Mouse (Mus musculus): Measurements from ENCODE around the gene Prdx5. TPM values are rescaled to one million over a fixed set of nuclear protein-coding genes. Genes with fewer than 3 reads are reported as not detected.

Prdx5 gene
- 130 and 145 TPM in 2 replicates for total RNA-seq (2015; ENCODE audit: low replicate concordance)
- total RNA-seq (2017; ENCODE audit: low replicate concordance): 101 and 126 TPM in 2 replicates

GRCm38 (mm10) chr19:6909507-6910289 lies at the start of gene Prdx5, which contains the start of gene Trmt112:
Prdx5 (minus strand) TSS chr19:6910106.
Trmt112 (plus strand) TSS chr19:6909698.
- ATAC-seq (replicated peaks; ENCODE audit: low FRiP score, poor library complexity, severe bottlenecking): peak; percentile 93

- ATAC-seq (replicated peaks; ENCODE audit: low FRiP score, poor library complexity, severe bottlenecking): no peak
These were observed 46.6 kb upstream of the Prdx5 start for GRCm38 (mm10) chr19:6956461-6956860.

- no peak for ATAC-seq (replicated peaks; ENCODE audit: low FRiP score, poor library complexity, severe bottlenecking)
These were observed 45.5 kb upstream of the Prdx5 start for GRCm38 (mm10) chr19:6955424-6955823.

- ATAC-seq (replicated peaks; ENCODE audit: low FRiP score, poor library complexity, severe bottlenecking): no peak
These were observed 44.1 kb upstream of the Prdx5 start for GRCm38 (mm10) chr19:6954046-6954445.

- no peak for ATAC-seq (replicated peaks; ENCODE audit: low FRiP score, poor library complexity, severe bottlenecking)
These were observed 42.8 kb upstream of the Prdx5 start for GRCm38 (mm10) chr19:6952712-6953037.

GRCm38 (mm10) chr19:6951994-6952711 lies 42.2 kb upstream of the Prdx5 start:
- ATAC-seq (replicated peaks; ENCODE audit: low FRiP score, poor library complexity, severe bottlenecking): peak; percentile 31; the same call in 1 of the 2 replicates

GRCm38 (mm10) chr19:6951381-6951968 lies 41.6 kb upstream of the Prdx5 start:
- ATAC-seq (replicated peaks; ENCODE audit: low FRiP score, poor library complexity, severe bottlenecking): peak; percentile 86

GRCm38 (mm10) chr19:6950613-6951153 lies 40.8 kb upstream of the Prdx5 start:
- ATAC-seq (replicated peaks; ENCODE audit: low FRiP score, poor library complexity, severe bottlenecking): no peak

- no peak for ATAC-seq (replicated peaks; ENCODE audit: low FRiP score, poor library complexity, severe bottlenecking)
These were observed 40.0 kb upstream of the Prdx5 start for GRCm38 (mm10) chr19:6949951-6950350.

- no peak for ATAC-seq (replicated peaks; ENCODE audit: low FRiP score, poor library complexity, severe bottlenecking)
These were observed 39.6 kb upstream of the Prdx5 start for GRCm38 (mm10) chr19:6949532-6949931.

- no peak for ATAC-seq (replicated peaks; ENCODE audit: low FRiP score, poor library complexity, severe bottlenecking)
These were observed 38.3 kb upstream of the Prdx5 start for GRCm38 (mm10) chr19:6948186-6948585.

GRCm38 (mm10) chr19:6947742-6948141 lies 37.8 kb upstream of the Prdx5 start:
- no peak for ATAC-seq (replicated peaks; ENCODE audit: low FRiP score, poor library complexity, severe bottlenecking)

GRCm38 (mm10) chr19:6943709-6944108 lies 33.8 kb upstream of the Prdx5 start:
- ATAC-seq (replicated peaks; ENCODE audit: low FRiP score, poor library complexity, severe bottlenecking): no peak

- ATAC-seq (replicated peaks; ENCODE audit: low FRiP score, poor library complexity, severe bottlenecking): peak; percentile 1; the same call in 1 of the 2 replicates
These were observed 32.9 kb upstream of the Prdx5 start for GRCm38 (mm10) chr19:6942764-6943163.

- peak; percentile 89 for ATAC-seq (replicated peaks; ENCODE audit: low FRiP score, poor library complexity, severe bottlenecking)
These were observed 32.4 kb upstream of the Prdx5 start, which contains the start of gene Gpr137 for GRCm38 (mm10) chr19:6942249-6942691. Gpr137 (minus strand) TSS chr19:6942480.

- ATAC-seq (replicated peaks; ENCODE audit: low FRiP score, poor library complexity, severe bottlenecking): peak; percentile 73
These were observed 31.7 kb upstream of the Prdx5 start, which contains the start of gene Bad for GRCm38 (mm10) chr19:6941372-6942248. Bad (plus strand) TSS chr19:6941861.

- ATAC-seq (replicated peaks; ENCODE audit: low FRiP score, poor library complexity, severe bottlenecking): no peak
These were observed 30.8 kb upstream of the Prdx5 start for GRCm38 (mm10) chr19:6940396-6941351.

Data from erythroid progenitor cell, adult 5-6 weeks (primary cell).